Mouse (Mus musculus): ENCODE data around the gene Myo18b. TPM values are rescaled to one million over a fixed set of nuclear protein-coding genes. Genes with fewer than 3 reads are reported as not detected.

The Myo18b gene
- total RNA-seq, 1 experiment: 2.3 TPM

- H3K4me3 ChIP-seq (ENCODE audit: insufficient read depth in 1 of 2, low read depth in 1 of 2, low read length in 2 of 2, poor library complexity in 1 of 2, severe bottlenecking in 1 of 2): no peak overlapping the region
- in situ Hi-C loops (cut with MboI; ENCODE audit: low sequenced_read_pairs in 2 of 2, unreplicated experiment in 2 of 2): no loop called here
- TF ChIP-seq CHD2 (IDR thresholded peaks at IDR 0.05; ENCODE audit: low read depth, low read length): no peak
- TF ChIP-seq HCFC1 (IDR thresholded peaks at IDR 0.05; ENCODE audit: borderline replicate concordance, insufficient read depth, low read length): no peak
- no peak for TF ChIP-seq ZNF384 (IDR thresholded peaks at IDR 0.05; ENCODE audit: low read depth, low read length)
- no peak for TF ChIP-seq MAFK (IDR thresholded peaks at IDR 0.05; ENCODE audit: insufficient read depth, low read depth, low read length)
These were observed 218.0 kb downstream of the Myo18b start for GRCm38 (mm10) chr5:112678153-112678552.

GRCm38 (mm10) chr5:112674806-112675205 lies 221.4 kb downstream of the Myo18b start:
- Histone ChIP-seq H3K9ac (ENCODE audit: insufficient read depth, low read depth, low read length, poor library complexity, severe bottlenecking) (no peak overlapping the region), H3K36me3 (ENCODE audit: control insufficient read depth, insufficient read depth, low read length, poor library complexity, severe bottlenecking) (no peaks in the 10 kb centered on the region), H3K4me3 (ENCODE audit: insufficient read depth in 1 of 2, low read depth in 1 of 2, low read length in 2 of 2, poor library complexity in 1 of 2, severe bottlenecking in 1 of 2) (no peak overlapping the region), H3K9me3 (ENCODE audit: control insufficient read depth, insufficient read depth, low read depth, low read length) (no peaks in the 10 kb centered on the region), H3K4me1 (ENCODE audit: control insufficient read depth in 2 of 2, insufficient read depth in 2 of 2, low read length in 2 of 2, poor library complexity in 1 of 2) (no peaks in the 10 kb centered on the region; a peak in 1 of 4 replicates), H3K27ac (ENCODE audit: insufficient read depth, low read depth, low read length, poor library complexity, severe bottlenecking) (no peak overlapping the region; the same call in 1 of the 2 replicates)
- TF ChIP-seq MAFK (IDR thresholded peaks at IDR 0.05; ENCODE audit: insufficient read depth, low read depth, low read length) (no peak), ZC3H11A (IDR thresholded peaks at IDR 0.05; ENCODE audit: borderline replicate concordance, low read depth, low read length) (no peak), CHD2 (IDR thresholded peaks at IDR 0.05; ENCODE audit: low read depth, low read length) (no peak), ZNF384 (IDR thresholded peaks at IDR 0.05; ENCODE audit: low read depth, low read length) (no peak), HCFC1 (IDR thresholded peaks at IDR 0.05; ENCODE audit: borderline replicate concordance, insufficient read depth, low read length) (no peak)
- DNase-seq (ENCODE audit: low read depth, low spot score): no peak
- in situ Hi-C loops (cut with MboI; ENCODE audit: low sequenced_read_pairs in 2 of 2, unreplicated experiment in 2 of 2): no loop called here

More at GRCm38 (mm10) chr5:112678153-112678552, 218.0 kb downstream of the Myo18b start:
- Histone ChIP-seq H3K9me3 (ENCODE audit: control insufficient read depth, insufficient read depth, low read depth, low read length) (no peaks in the 10 kb centered on the region), H3K9ac (ENCODE audit: insufficient read depth, low read depth, low read length, poor library complexity, severe bottlenecking) (no peak overlapping the region), H3K36me3 (ENCODE audit: control insufficient read depth, insufficient read depth, low read length, poor library complexity, severe bottlenecking) (no peaks in the 10 kb centered on the region), H3K4me1 (ENCODE audit: control insufficient read depth in 2 of 2, insufficient read depth in 2 of 2, low read length in 2 of 2, poor library complexity in 1 of 2) (peaks cover 0 to 2% of the 10 kb centered on the region in 2 experiments; a peak in 1 of 4 replicates), H3K27ac (ENCODE audit: insufficient read depth, low read depth, low read length, poor library complexity, severe bottlenecking) (no peak overlapping the region)
- no peak for DNase-seq (ENCODE audit: low read depth, low spot score)

- in situ Hi-C loops (cut with MboI; ENCODE audit: low sequenced_read_pairs in 2 of 2, unreplicated experiment in 2 of 2): no loop called here
- no peaks in the 10 kb centered on the region; a peak in 1 of 4 replicates for H3K4me1 ChIP-seq (ENCODE audit: control insufficient read depth in 2 of 2, insufficient read depth in 2 of 2, low read length in 2 of 2, poor library complexity in 1 of 2)
- no peak for DNase-seq (ENCODE audit: low read depth, low spot score)
These were observed 223.7 kb downstream of the Myo18b start for GRCm38 (mm10) chr5:112672457-112672856.

GRCm38 (mm10) chr5:112671961-112672360 lies 224.2 kb downstream of the Myo18b start:
- in situ Hi-C loops (cut with MboI; ENCODE audit: low sequenced_read_pairs in 2 of 2, unreplicated experiment in 2 of 2): no loop called here
- Histone ChIP-seq H3K4me3 (ENCODE audit: insufficient read depth in 1 of 2, low read depth in 1 of 2, low read length in 2 of 2, poor library complexity in 1 of 2, severe bottlenecking in 1 of 2) (peak overlapping the region in 1 of 2 experiments; percentile 34; a peak in 1 of 4 replicates), H3K9me3 (ENCODE audit: control insufficient read depth, insufficient read depth, low read depth, low read length) (no peaks in the 10 kb centered on the region), H3K27ac (ENCODE audit: insufficient read depth, low read depth, low read length, poor library complexity, severe bottlenecking) (no peak overlapping the region), H3K36me3 (ENCODE audit: control insufficient read depth, insufficient read depth, low read length, poor library complexity, severe bottlenecking) (no peaks in the 10 kb centered on the region), H3K9ac (ENCODE audit: insufficient read depth, low read depth, low read length, poor library complexity, severe bottlenecking) (no peak overlapping the region), H3K4me1 (ENCODE audit: control insufficient read depth in 2 of 2, insufficient read depth in 2 of 2, low read length in 2 of 2, poor library complexity in 1 of 2) (no peaks in the 10 kb centered on the region; a peak in 1 of 4 replicates)
- DNase-seq (ENCODE audit: low read depth, low spot score): peak; percentile 61
- TF ChIP-seq ZC3H11A (IDR thresholded peaks at IDR 0.05; ENCODE audit: borderline replicate concordance, low read depth, low read length) (no peak), ZNF384 (IDR thresholded peaks at IDR 0.05; ENCODE audit: low read depth, low read length) (no peak), CHD2 (IDR thresholded peaks at IDR 0.05; ENCODE audit: low read depth, low read length) (no peak), HCFC1 (IDR thresholded peaks at IDR 0.05; ENCODE audit: borderline replicate concordance, insufficient read depth, low read length) (no peak), MAFK (IDR thresholded peaks at IDR 0.05; ENCODE audit: insufficient read depth, low read depth, low read length) (no peak)

More at GRCm38 (mm10) chr5:112672457-112672856, 223.7 kb downstream of the Myo18b start:
- TF ChIP-seq MAFK (IDR thresholded peaks at IDR 0.05; ENCODE audit: insufficient read depth, low read depth, low read length): no peak
- TF ChIP-seq ZC3H11A (IDR thresholded peaks at IDR 0.05; ENCODE audit: borderline replicate concordance, low read depth, low read length): no peak
- no peak for TF ChIP-seq ZNF384 (IDR thresholded peaks at IDR 0.05; ENCODE audit: low read depth, low read length)
- TF ChIP-seq HCFC1 (IDR thresholded peaks at IDR 0.05; ENCODE audit: borderline replicate concordance, insufficient read depth, low read length): no peak
- no peak for TF ChIP-seq CHD2 (IDR thresholded peaks at IDR 0.05; ENCODE audit: low read depth, low read length)
- Histone ChIP-seq H3K4me3 (ENCODE audit: insufficient read depth in 1 of 2, low read depth in 1 of 2, low read length in 2 of 2, poor library complexity in 1 of 2, severe bottlenecking in 1 of 2) (peak overlapping the region in 1 of 2 experiments; percentile 34; a peak in 1 of 4 replicates), H3K36me3 (ENCODE audit: control insufficient read depth, insufficient read depth, low read length, poor library complexity, severe bottlenecking) (no peaks in the 10 kb centered on the region), H3K9ac (ENCODE audit: insufficient read depth, low read depth, low read length, poor library complexity, severe bottlenecking) (no peak overlapping the region), H3K9me3 (ENCODE audit: control insufficient read depth, insufficient read depth, low read depth, low read length) (no peaks in the 10 kb centered on the region), H3K27ac (ENCODE audit: insufficient read depth, low read depth, low read length, poor library complexity, severe bottlenecking) (no peak overlapping the region)

Measured in ES-E14 (cell line).